Mouse (Mus musculus): Measurements from ENCODE around the gene B4galt4. TPM values are rescaled to one million over a fixed set of nuclear protein-coding genes. Genes with fewer than 3 reads are reported as not detected.
A peak's percentile ranks its signal among the peaks of the same experiment; 100 is the strongest.

Gene B4galt4
- polyA plus RNA-seq, 1 experiment from 2014 or later = 21.9 TPM

DNA sequence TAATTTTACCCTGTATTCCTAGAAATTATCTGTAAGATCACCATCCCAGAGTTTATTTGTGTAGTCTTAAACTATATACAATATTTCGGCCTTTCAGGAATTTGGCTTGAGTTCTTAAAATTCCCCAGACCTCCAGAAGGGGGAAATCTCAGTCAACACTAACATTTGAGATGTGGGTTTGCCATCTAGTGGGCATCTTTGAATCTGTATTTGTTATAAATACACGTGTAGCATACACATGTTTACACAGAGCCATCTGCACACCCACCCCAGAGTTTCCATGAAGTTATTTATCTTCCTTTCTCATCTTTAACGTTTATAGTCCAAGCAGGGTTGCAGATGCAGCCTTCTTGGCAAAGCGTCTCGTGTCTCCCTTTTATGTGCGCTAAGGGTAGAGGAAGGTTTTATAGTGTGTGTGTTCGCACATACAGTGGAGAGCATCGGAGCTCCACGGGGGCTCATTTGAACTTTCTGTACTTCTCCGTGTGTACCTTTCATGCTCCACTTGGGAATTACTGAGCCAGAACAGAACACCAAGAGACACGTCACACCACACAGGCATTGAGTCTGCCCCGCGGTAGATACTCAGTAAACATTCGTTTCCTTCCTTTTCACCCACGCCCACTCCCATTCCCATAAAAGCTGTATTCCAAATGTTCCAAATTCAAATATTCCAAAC is 12.3 kb upstream of the B4galt4 start:
- peak; percentile 47; the same call in 1 of the 2 replicates for ATAC-seq (replicated peaks; ENCODE audit: insufficient number of reproducible peaks, insufficient read depth, low FRiP score, low read depth)
- Histone ChIP-seq H3K36me3 (no peaks in the 10 kb centered on the region), H3K9ac (no peak overlapping the region), H3K27me3 (no peaks in the 10 kb centered on the region), H3K4me1 (replicated peaks) (peaks cover 5% of the 10 kb centered on the region), H3K4me2 (peak overlapping the region; percentile 41), H3K4me3 (peak overlapping the region; percentile 1; the same call in 1 of the 2 replicates), H3K9me3 (replicated peaks) (no peaks in the 10 kb centered on the region), H3K27ac (peak overlapping the region; percentile 62)
- WGBS = 42% methylated on average over 15 of the region's 15 CpGs

DNA sequence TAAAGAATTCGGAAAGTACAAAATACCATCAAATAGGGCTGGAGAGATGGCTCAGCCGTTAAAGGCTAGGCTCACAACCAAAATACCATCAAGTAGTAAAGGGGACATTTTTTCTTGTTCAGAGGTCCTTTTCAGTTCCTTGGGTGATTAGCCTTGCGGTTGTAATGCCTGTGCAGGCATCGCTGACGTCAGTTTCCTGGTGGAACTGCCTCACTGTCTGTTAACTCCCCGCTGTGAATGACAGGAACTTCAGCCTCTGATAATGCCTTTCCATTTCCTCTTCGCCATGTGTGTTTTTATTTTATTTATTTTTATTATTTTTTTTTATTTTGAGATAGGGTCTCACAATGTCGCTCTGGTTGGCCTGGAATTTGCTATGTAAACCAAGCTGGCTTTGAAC is 11.1 kb upstream of the B4galt4 start:
- H3K4me2 ChIP-seq = peak overlapping the region; percentile 21; the same call in 1 of the 2 replicates
- H3K36me3 ChIP-seq = no peaks in the 10 kb centered on the region
- ATAC-seq (replicated peaks; ENCODE audit: insufficient number of reproducible peaks, insufficient read depth, low FRiP score, low read depth) = 0 out of 2 replicates have a peak, but pooled peaks have one; percentile 50
- H3K27ac ChIP-seq = peak overlapping the region; percentile 62
- WGBS = 42% methylated on average over 8 of the region's 8 CpGs
- H3K9me3 ChIP-seq (replicated peaks) = no peaks in the 10 kb centered on the region
- H3K4me3 ChIP-seq = no peak overlapping the region
- no peak overlapping the region for H3K9ac ChIP-seq
- H3K4me1 ChIP-seq (replicated peaks) = peaks cover 5% of the 10 kb centered on the region
- H3K27me3 ChIP-seq = no peaks in the 10 kb centered on the region

DNA sequence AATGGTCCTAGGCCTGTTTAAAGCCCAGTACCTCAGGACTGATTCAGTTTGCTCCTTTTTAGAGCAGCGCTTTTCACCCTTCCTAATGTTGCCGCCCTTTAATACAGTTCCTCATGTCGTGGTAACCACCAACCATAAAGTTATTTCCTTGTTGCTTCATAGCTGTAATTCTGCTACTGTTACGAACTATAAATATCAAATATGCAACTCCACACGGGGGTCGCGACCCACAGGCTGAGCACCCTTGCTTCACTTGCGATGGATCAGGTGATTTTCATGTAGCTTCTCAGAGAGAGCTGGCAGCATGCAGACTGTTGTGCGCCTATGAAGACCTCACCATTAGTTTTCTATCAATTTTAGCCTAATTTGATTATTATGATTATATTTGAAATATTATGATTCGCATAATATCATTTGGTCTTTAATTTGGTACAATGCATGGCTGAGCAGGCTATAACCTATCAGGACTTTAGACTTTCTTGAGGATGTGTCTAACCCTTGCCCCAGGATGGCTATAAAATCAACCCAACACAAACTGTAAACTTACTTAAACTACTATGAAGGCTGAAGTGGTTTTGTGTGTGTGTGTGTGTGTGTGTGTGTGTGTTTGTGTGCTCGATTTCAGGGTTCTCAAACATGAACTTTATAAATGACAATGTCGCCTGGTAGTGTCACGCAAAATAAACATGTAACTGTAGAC is 710 bp upstream of the B4galt4 start:
- 73% methylated on average over 13 of the region's 13 CpGs for WGBS
- H3K9me3 ChIP-seq (replicated peaks) = no peaks in the 10 kb centered on the region
- H3K4me2 ChIP-seq = peak overlapping the region; percentile 95
- no peaks in the 10 kb centered on the region for H3K36me3 ChIP-seq
- H3K27me3 ChIP-seq = no peaks in the 10 kb centered on the region
- H3K4me3 ChIP-seq = peak overlapping the region; percentile 94
- peak overlapping the region; percentile 84; the same call in 1 of the 2 replicates for H3K27ac ChIP-seq
- peaks cover 10% of the 10 kb centered on the region for H3K4me1 ChIP-seq (replicated peaks)
- H3K9ac ChIP-seq = peak overlapping the region; percentile 93
- ATAC-seq (replicated peaks; ENCODE audit: insufficient number of reproducible peaks, insufficient read depth, low FRiP score, low read depth) = no peak

DNA sequence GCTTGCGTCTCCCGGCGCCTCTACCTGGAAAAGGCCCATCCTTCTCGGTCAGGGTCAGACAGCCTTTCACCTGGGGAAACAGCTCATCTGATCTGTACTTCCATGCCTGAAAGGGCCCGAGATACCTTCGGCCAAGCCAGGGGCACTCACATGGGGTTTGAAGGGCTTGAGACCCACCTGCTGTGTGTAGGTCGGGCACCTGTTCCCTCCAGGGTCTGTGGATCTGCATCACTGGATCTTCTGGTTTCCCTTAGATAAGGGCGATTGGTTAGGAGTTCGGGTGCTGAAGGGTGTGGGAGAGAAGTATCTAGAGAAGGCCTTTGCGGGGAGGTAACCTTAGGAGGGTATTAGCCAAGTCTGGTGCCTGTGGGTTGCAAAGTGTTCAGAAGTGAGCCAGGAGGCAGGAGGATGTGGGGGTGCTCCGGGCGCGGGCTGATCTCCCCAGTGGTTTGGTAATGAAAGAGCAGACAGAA is 631 bp downstream of the B4galt4 start:
- Histone ChIP-seq H3K9me3 (replicated peaks) (no peaks in the 10 kb centered on the region), H3K4me2 (peak overlapping the region; percentile 95), H3K27me3 (no peaks in the 10 kb centered on the region), H3K9ac (peak overlapping the region; percentile 93), H3K4me3 (peak overlapping the region; percentile 94), H3K36me3 (no peaks in the 10 kb centered on the region), H3K4me1 (replicated peaks) (peaks cover 10% of the 10 kb centered on the region), H3K27ac (peak overlapping the region; percentile 84)
- WGBS = under 1% methylated on average over 13 of the region's 13 CpGs
- peak; percentile 47; the same call in 1 of the 2 replicates for ATAC-seq (replicated peaks; ENCODE audit: insufficient number of reproducible peaks, insufficient read depth, low FRiP score, low read depth)

DNA sequence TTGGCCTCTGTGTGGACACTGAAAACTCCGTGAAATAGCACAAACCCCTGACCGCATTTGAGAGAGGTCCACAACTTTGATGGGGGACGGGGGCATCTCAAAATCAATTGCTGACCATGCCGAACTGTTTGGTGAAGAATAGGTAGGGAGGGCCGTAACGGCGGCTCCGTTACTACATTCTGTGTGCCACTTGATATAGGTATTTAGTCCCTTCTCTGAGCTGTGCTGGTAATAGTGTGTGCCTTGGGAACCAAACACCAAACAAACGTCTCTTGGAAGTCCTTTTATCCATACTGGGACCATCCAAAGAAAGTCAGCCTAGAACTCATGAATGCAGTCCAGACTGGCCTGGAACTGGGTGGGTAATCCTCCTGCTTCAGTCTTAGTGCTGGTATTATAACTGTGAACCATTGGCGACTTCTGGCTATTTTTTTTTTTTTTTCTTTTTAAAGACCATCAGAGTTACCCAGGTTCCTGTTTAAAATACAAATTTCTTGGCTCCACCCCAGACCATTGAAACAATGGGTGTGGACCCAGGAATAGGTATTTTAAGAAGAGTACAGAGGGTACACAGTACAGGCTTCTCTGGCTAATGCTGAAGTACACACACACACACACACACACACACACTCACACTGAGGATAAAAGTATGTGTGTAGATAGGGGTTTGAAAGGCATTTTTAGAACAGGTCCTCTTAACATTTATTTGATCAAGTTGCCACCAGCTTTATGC is 2.0 kb downstream of the B4galt4 start:
- H3K27me3 ChIP-seq = no peaks in the 10 kb centered on the region
- ATAC-seq (replicated peaks; ENCODE audit: insufficient number of reproducible peaks, insufficient read depth, low FRiP score, low read depth) = no peak
- no peak overlapping the region for H3K4me2 ChIP-seq
- WGBS = 89% methylated on average over 10 of the region's 10 CpGs
- no peak overlapping the region for H3K9ac ChIP-seq
- H3K4me1 ChIP-seq (replicated peaks) = peaks cover 10% of the 10 kb centered on the region
- no peaks in the 10 kb centered on the region for H3K36me3 ChIP-seq
- no peak overlapping the region for H3K27ac ChIP-seq
- no peaks in the 10 kb centered on the region for H3K9me3 ChIP-seq (replicated peaks)
- H3K4me3 ChIP-seq = no peak overlapping the region

DNA sequence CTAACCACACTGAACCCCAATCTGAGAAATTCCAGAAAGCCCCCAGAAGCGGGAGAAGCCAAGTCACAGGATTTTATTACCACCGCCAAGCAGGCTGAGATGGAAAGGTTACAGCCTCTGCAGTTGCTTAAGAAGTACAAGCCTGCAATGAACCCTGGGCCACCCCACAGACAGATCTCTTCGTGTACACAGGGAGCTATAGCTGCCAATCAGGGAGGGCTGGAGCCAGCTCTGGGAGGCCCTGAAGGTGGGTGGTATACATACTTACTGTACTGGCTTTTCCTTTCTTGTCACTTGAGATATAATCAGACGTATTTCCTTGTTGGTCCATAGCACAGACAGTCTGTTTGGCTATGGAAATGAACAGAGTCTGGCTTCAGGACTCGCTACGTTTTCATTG is 8.7 kb downstream of the B4galt4 start:
- no peaks in the 10 kb centered on the region for H3K36me3 ChIP-seq
- H3K27ac ChIP-seq = no peak overlapping the region
- ATAC-seq (replicated peaks; ENCODE audit: insufficient number of reproducible peaks, insufficient read depth, low FRiP score, low read depth) = no peak
- H3K4me2 ChIP-seq = no peak overlapping the region
- WGBS = 72% methylated on average over 6 of the region's 6 CpGs
- H3K4me3 ChIP-seq = no peak overlapping the region
- H3K4me1 ChIP-seq (replicated peaks) = peaks cover 15% of the 10 kb centered on the region
- H3K9me3 ChIP-seq (replicated peaks) = no peaks in the 10 kb centered on the region
- no peak overlapping the region for H3K9ac ChIP-seq
- H3K27me3 ChIP-seq = no peaks in the 10 kb centered on the region

DNA sequence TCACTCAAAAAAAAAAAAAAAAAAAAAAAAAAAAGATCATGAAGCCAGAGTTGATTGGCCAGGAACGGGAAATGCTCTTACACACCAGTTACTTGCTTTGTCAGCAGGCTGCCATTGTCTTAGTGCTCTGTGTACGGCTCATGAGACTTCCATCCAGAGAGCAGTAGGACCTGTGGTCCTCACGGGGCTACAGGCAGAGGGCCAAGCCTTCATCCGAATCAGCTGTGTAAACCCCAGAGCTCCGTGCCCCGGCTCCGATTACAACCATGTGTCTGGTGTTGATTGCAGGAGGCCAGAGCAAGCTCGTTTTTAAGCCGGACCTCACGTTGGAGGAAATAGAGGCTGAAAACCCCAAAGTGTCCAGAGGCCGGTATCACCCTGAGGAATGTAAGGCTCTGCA is 11.6 kb downstream of the B4galt4 start:
- Histone ChIP-seq H3K27ac (no peak overlapping the region), H3K4me1 (replicated peaks) (peaks cover 25% of the 10 kb centered on the region)

DNA sequence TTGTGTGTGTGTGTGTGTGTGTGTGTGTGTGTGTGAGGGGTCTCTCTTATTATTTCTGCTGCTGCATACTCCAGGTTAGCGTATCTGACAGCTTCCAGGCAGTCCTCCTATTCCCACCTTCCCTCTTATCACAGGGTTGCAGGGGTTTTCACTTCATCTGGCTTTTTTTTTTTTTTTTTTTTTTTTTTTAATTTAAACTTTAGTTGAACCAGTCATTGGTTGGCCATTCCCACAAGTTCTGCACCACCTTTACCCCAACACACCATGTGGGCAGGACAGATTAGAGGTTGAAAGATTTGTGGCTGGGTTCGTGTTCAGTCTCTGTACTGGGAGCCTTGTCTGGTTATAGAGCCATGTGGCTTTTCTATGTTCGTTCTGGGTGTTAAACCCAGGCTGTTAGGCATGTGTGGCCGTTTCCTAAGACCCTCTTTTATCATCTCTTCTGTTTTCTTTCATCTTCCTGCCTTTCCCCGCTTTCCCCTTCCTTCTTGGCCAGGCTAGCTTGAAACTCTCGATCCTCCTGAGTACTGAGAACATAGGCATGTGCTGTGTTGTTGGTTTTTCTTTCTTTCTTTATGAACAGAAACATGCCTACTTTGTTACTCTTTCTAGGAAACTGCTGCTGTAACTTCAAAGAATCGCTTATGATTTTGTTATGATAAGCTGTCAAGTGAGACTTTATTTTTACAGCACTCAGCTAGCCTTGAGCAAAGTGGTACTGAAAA is 13.6 kb downstream of the B4galt4 start:
- Histone ChIP-seq H3K9me3 (replicated peaks) (no peaks in the 10 kb centered on the region), H3K27me3 (no peaks in the 10 kb centered on the region), H3K4me3 (no peak overlapping the region), H3K36me3 (peaks cover 8% of the 10 kb centered on the region), H3K4me2 (no peak overlapping the region), H3K4me1 (replicated peaks) (peaks cover 25% of the 10 kb centered on the region), H3K27ac (peak overlapping the region; percentile 71), H3K9ac (no peak overlapping the region)
- no peak for ATAC-seq (replicated peaks; ENCODE audit: insufficient number of reproducible peaks, insufficient read depth, low FRiP score, low read depth)
- WGBS = 47% methylated on average over 7 of the region's 7 CpGs

More for the DNA sequence above, 11.6 kb downstream of the B4galt4 start:
- Histone ChIP-seq H3K36me3 (peaks cover under 1% of the 10 kb centered on the region), H3K27me3 (no peaks in the 10 kb centered on the region), H3K4me2 (no peak overlapping the region), H3K9ac (no peak overlapping the region), H3K4me3 (no peak overlapping the region), H3K9me3 (replicated peaks) (no peaks in the 10 kb centered on the region)
- WGBS = 43% methylated on average over 11 of the region's 11 CpGs
- ATAC-seq (replicated peaks; ENCODE audit: insufficient number of reproducible peaks, insufficient read depth, low FRiP score, low read depth) = no peak; the same call in 1 of the 2 replicates

DNA sequence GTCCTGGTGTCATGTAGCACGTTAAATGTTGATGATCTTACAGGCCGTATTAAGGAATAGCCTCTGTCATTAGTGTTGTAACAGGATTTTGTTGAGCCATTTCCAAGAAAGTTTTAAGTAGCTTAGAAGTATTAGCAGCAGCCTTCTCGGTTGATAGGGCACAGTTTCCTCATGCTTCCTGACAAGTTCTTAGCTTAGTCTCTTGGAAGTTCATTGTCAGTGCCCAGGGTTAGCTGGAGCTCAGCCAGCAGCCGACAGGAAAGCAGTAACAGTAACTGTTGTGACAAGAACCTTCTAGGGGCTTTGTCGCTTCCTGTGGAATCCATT is 14.1 kb downstream of the B4galt4 start:
- Histone ChIP-seq H3K4me2 (no peak overlapping the region), H3K9ac (no peak overlapping the region)
- ATAC-seq (replicated peaks; ENCODE audit: insufficient number of reproducible peaks, insufficient read depth, low FRiP score, low read depth) = 0 out of 2 replicates have a peak, but pooled peaks have one; percentile 34

DNA sequence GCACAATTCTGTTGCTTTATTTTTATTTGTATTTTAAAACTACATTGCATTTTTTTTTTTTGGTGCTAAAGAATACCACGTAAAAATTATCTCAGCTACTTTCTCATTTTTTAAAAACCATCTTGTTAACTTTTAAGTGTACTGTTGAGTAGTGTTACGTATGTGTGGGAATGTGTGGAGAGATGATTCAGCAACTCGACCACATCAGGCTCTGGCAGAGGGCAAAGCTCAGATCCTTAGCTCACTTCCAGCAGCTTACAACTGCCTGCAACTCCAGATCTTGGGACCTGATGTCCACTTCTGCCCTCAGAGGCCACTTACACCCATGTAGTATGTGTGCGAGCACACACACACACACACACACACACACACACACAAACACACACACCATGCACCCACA is 14.5 kb downstream of the B4galt4 start:
- Histone ChIP-seq H3K27me3 (no peaks in the 10 kb centered on the region), H3K9ac (no peak overlapping the region), H3K27ac (peak overlapping the region; percentile 71), H3K9me3 (replicated peaks) (no peaks in the 10 kb centered on the region), H3K36me3 (peaks cover 8% of the 10 kb centered on the region), H3K4me2 (no peak overlapping the region), H3K4me3 (no peak overlapping the region), H3K4me1 (replicated peaks) (peaks cover 28% of the 10 kb centered on the region)
- 53% methylated on average over 4 of the region's 4 CpGs for WGBS
- ATAC-seq (replicated peaks; ENCODE audit: insufficient number of reproducible peaks, insufficient read depth, low FRiP score, low read depth) = no peak

More for the DNA sequence above, 14.1 kb downstream of the B4galt4 start:
- WGBS = 28% methylated on average over 5 of the region's 5 CpGs
- Histone ChIP-seq H3K9me3 (replicated peaks) (no peaks in the 10 kb centered on the region), H3K4me1 (replicated peaks) (peaks cover 25% of the 10 kb centered on the region), H3K27ac (peak overlapping the region; percentile 71), H3K36me3 (peaks cover 8% of the 10 kb centered on the region), H3K27me3 (no peaks in the 10 kb centered on the region), H3K4me3 (no peak overlapping the region)

DNA sequence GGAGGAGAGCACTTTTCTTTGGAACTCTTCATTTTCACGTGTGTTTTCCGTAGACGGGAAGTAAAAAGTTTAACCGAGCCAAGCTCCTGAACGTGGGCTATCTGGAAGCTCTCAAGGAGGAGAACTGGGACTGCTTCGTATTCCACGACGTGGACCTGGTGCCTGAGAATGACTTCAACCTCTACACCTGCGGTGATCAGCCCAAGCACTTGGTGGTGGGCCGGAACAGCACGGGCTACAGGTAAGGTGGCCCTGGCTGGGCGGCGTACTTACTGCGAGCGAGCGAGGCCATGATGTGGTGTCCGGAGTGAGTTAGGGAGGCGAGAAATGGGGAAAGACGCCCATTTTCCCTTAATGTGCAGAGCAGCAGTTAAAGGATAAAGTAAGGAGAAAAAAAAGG is 15.6 kb downstream of the B4galt4 start:
- 94% methylated on average over 19 of the region's 19 CpGs for WGBS
- no peaks in the 10 kb centered on the region for H3K9me3 ChIP-seq (replicated peaks)
- peaks cover 8% of the 10 kb centered on the region for H3K36me3 ChIP-seq
- no peak overlapping the region for H3K9ac ChIP-seq
- H3K4me1 ChIP-seq (replicated peaks) = peaks cover 28% of the 10 kb centered on the region
- ATAC-seq (replicated peaks; ENCODE audit: insufficient number of reproducible peaks, insufficient read depth, low FRiP score, low read depth) = no peak
- no peaks in the 10 kb centered on the region for H3K27me3 ChIP-seq
- H3K4me3 ChIP-seq = no peak overlapping the region
- H3K4me2 ChIP-seq = no peak overlapping the region
- peak overlapping the region; percentile 16; the same call in 1 of the 2 replicates for H3K27ac ChIP-seq

Data from heart, embryonic 15.5 days (tissue).